Mouse (Mus musculus) liver, adult 2 months (tissue): Measurements from ENCODE around the gene Ofd1.

ENCODE experiments used
- CTCF ChIP-seq: fragments of 200-500 bp; IDR thresholded peaks from 2 replicates; pipeline ENCODE4 v1.5.1; 2011; ENCODE audit warnings: low read depth, low read length, control low read depth
- POLR2A ChIP-seq: fragments of 200-500 bp; IDR thresholded peaks from 2 replicates; pipeline ENCODE4 v1.6.1; 2011; ENCODE audit warnings: low read length, control low read depth; ENCODE audit not compliant: insufficient read depth; ENCODE audit errors: extremely low read depth

DNA sequence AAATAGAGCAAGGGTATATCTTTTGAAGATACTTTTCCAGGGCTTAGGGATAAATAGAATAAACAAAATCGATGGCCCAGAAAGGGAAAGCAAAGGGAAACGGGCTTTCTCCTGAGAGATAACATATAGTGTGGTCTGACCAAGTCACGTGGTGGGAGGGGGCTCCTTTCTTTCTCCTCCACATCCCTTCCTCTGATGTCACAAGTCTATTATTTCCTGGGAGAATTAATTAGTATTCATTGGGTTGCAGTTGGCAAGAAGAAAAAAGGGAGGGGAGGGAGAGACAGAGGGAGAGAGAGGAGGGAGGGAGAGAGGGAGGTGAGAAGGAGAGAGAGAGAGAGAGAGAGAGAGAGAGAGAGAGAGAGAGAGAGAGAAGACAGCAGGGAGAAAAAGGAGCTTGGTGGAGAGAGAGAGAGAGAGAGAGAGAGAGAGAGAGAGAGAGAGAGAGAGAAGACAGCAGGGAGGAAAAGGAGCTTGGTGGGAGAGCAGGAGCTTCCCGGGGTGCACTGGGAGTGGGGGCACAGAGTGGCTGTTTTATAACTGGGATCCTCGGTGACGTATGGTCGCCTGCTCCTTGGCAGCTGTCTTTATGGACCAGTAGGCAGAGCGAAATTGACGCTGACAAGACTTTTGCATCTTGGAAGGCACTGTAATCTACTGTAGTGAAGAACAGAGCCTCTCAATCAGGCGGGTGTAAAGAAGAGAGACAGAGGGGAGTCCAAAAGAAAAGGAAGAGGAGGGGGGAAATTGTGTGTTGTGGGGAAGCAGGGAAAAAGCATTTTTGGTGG is 96.1 kb downstream of the Ofd1 start:
- TF ChIP-seq CTCF (no peak), POLR2A (no peak)
